Mouse (Mus musculus): Measurements from ENCODE around the gene Cenpa.

GRCm38 (mm10) chr5:30622177-30622840 lies 44.3 kb upstream of the Cenpa start:
- TF ChIP-seq CTCF (IDR thresholded peaks at IDR 0.05; ENCODE audit: low read depth) = peak; percentile 29; the same call in 1 of the 2 replicates
- TF ChIP-seq EP300 (optimal IDR thresholded peaks at IDR 0.05) = no peak

Data from stomach, postnatal 0 days (tissue).